Mouse (Mus musculus) gastrocnemius, postnatal 25 days (tissue): Measurements from ENCODE around the gene Tspan9. TPM values are rescaled to one million over a fixed set of nuclear protein-coding genes. Genes with fewer than 3 reads are reported as not detected.

Experiments
- DNase-seq: peaks from one replicate; pipeline ENCODE4 v3.0.0; 2022
- total RNA-seq, 2 experiments: library from RNA; stranded (reverse); gene quantifications; 1 replicate in 1 of 2; 2 replicates in 1 of 2; pipeline ENCODE4 v1.2.3; 2021

Tspan9 gene
- total RNA-seq, 2 experiments from 2014 or later: 48.6 to 56.6 TPM

DNA sequence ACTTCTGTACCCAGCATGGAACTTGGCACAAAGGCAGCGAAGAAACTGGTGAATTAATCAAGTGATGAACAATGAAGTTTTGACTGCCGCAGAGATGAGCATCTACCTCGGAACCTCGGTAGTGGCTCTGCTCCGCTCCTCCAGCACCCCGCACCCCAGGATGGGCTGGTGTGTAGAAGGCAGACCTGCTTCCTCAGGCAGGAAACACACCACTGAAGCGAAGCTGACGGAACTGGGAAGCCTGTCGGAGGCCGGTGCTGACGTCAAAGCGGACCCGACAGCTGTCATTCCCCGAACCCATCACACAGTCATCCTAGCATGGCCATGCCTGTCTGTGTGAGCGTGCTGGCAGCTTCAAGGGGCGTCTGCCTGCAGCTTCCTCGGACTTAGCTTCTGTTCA lies 131.6 kb downstream of the Tspan9 start:
- DNase-seq: no peak

DNA sequence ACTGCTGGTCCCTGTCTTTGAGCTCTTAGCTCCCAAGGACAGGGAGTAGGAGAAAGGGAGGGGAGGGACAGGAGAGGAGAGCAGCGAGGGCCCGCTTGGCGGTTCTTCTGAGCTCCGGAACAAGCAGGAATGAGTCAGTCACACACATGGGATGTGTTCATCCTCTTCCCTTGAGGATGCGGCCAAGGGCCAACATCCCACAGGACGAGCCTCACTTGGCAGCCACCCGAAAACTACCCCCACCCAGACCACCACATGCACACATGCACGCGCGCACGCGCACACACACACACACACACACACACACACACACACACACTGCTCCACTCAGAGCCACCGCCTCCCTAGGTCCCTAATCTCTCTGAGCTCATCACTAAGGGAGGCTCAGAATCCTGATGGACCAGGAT lies 132.3 kb downstream of the Tspan9 start:
- DNase-seq: no peak

DNA sequence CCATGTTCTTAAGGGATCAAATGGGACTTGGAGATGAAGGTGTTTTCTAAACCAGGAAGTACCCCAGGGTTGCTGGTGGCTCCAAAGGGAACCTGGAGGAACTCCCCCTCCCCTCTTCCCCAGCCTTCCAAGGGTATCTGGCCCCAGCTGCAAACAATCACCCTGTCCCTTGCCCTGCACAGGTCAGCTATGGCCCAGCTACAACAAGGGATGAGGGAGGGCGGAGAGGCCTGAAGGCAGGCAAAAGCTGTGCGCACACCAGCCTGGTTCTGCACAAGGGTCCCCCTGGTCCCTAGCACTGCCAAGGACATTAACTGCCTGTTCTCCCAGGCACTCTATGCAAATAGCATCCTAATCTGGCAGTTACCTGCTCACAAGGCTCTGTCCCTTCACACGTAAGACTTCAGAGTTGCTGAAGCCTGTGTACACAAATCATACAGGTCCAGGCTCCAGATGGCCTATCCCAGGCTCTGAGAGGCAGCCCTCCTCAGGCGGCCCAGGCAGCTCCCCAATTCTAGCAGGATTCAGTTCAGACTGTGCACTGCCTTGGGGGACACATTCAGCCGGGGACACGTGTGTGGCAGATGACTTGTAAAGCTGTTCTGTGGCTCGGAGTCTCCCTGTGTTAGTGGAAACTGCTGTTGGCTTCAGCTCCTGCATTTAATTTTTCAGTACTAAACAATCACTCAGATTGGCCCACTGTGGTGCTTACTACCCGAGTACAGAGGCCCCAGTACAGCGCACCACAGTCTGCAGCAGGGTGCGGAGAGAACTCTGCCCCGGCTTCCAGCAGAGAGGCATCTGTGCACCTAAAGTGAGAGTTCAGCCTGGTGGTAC lies 133.0 kb downstream of the Tspan9 start:
- DNase-seq: no peak

DNA sequence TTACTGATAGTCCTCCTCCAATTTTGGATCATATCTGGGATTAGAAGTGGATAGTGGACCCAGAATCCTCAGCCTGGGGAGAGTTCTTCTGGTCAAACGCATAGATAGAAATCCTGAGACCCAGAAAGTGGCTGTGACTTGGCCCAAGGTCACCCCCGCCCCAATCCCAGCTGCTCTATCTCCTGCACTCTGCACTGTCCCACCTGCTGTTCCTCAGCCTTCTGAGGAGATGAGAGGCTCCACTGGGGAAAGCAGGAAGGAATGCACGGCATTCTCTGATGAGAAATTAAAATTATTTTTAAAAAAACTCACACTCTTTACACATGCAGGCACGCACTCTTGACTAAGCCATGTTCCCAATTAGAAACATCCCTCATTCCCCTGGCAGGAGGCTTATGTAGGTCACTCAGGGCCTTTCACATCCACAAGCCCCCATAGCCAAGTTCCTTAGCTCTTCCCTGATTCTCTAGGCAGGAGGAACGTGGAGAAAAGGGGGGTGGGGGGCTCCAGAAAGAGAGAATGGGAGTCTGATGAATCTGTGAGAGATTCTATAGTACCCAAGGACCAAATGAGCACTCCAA lies 135.3 kb downstream of the Tspan9 start:
- no peak for DNase-seq

DNA sequence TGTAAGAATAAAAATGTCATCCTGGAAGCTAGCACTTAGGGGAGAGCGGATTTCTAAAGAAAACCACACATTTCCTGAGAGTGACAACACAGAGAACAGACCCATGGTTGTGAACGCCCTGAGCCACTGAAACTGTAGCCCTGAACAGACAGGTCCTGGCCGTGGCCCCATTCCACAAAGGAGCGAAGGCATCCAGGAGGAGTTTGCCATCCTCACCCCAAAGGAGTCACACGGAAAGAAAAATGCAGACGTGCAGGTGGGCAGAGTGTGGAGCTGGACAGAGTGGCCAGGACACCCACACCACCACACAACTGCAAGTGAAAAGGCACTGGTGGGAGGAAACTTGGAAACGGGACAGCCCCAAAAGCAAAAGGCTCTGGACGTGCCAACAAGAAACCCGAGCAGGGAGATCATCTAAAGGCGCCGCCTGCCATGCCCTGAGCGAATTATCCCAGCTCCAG lies 136.1 kb downstream of the Tspan9 start:
- DNase-seq: peak; percentile 61

DNA sequence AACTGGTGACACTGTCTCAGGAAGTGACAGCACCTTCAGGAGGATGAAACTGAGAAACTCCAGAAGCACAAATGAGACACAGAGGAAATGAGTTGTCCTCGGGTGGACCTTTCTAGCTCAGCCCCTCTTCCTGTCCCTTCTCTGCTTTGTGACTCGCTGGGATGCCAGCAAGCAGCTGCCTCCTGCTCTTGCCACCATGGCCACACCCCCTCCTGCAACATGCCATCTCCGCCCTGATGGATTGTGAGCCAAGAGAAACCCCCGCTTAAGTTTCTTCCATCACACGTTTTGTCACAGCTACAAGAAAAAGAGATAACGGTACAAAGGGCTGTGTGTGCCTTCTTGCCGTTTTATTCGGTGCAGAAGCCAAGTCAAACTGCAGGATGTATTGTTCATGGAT lies 137.2 kb downstream of the Tspan9 start:
- no peak for DNase-seq

DNA sequence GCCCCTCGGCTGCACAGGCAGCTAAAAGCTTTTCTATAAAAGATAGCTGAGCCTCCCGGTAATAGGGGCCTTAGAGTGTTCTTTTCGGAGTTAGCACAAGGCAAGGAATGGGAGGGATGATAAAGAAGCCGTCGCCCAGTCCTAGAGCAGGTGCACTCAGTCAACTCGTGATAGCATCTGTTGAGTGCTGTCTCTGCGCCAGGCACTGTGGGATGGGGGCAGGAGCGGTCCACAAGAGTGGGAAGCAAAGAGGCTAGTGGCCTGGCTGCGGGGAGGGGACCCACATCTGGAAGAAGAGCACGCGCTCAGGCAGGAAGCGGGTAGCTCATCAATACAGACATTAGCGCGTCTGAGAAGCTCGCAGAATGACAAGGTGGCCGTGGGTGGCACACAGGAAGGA lies 138.8 kb downstream of the Tspan9 start:
- no peak for DNase-seq

DNA sequence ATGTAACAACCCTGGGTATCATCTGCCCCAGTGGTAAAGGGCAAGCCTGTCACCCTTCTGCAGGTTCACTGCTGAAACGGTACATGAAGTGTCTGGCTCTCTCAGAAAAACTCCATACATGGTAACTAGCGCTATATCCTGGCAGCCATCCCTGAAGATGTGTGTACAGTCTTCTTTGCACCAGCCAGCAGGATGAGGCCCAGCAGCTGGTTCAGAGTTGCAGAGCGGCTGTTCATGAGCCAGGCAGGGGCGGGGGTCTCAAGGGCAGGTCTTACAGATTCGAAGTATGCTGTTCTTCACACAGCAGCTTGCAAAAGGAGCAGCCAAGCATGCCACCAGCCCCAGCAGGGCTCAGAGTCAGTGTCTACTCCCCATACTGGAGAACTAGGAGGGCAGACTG lies 139.9 kb downstream of the Tspan9 start:
- no peak for DNase-seq

DNA sequence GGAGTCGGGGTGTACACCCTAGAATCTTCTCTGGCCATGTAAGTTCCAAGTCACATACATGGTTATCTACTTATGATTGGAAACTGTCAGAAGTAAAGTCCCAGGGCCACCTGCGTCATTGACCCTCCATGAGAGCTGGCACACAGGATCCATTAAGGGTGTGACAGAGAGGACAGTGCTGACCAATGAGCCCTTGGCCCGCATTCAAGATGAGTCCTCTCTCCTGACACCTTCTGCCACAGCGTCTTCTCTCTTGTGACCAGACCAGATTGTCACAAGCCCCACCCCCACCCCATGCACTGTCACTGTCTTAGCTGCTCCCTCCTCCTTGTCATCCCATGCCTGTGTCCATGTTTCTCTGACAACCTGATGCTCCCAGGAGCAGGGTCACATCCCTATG lies 140.7 kb downstream of the Tspan9 start:
- no peak for DNase-seq

DNA sequence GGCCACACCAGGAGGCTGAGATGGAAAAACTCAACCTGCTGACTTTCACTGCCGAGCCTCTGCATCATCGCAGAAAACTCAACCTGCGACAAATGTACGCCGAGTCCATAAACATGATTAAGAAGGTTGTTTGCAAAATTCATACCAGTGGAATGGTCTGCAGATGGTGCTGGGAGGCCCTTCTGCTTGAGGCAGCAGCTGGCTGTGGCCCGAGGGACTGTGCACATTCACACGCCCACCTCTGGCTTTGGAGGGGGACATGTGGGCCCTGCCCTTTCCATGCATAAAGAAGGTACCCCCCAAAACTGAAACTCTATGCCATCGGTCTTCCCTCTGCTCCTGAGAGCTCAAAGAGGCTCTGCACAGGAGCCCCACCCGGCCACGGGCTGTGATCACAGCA lies 141.3 kb downstream of the Tspan9 start:
- DNase-seq: no peak

DNA sequence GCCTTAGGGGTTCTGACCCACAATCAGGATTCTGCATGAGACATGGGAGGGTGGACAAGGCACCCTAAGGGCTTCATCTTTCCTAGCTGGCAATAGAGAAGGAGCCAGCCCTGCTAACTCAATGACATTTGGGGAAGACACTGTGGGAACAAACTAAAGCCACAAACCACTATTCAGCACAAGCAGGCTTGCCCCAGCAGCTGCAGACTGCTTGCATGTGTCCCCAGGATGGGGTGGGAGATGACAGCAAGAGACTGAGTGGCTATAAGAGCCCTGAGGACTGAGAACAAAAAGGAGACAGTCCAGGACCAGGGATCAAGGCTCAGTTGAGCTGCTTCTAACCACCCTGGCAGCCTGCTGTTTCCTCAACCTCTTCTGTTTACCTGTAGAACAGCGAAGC lies 141.8 kb downstream of the Tspan9 start:
- no peak for DNase-seq

DNA sequence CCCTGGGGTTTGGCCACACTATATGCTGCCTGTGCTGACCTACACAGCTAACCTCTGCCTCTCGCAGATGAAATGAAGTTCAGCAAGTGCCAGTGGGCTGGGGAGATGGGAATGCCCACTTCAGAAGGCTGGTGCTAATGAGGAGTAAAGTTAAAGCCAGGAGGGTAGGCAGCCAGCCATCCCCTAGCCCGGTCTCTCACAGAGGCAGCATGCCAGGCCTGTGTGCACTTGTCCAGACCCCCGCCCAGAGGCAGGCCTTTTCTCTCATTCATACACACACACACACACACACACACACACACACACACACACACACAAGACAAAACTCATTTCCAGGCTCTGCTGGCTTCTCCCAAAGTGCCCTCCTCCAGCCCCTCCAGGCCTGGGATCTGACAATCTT lies 142.6 kb downstream of the Tspan9 start:
- DNase-seq: no peak

DNA sequence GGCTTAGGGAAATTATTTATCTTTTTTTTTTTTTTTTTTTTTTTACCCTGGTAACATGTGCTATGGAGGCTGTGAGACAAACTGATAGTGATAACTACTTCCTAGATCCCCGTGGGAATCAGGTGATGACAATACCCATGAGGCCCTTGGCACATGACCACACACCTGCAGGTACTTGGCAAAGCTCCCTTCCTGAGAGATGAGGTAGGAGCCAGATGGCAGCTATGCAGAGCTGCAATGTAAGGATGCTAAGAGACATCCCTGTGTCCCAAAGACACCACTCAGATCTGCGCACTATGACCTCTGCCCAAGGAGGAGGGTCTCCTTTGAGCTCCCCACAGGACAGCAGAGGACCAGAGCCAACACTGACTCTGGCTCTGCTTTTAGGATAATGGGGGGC lies 144.3 kb downstream of the Tspan9 start:
- no peak for DNase-seq

DNA sequence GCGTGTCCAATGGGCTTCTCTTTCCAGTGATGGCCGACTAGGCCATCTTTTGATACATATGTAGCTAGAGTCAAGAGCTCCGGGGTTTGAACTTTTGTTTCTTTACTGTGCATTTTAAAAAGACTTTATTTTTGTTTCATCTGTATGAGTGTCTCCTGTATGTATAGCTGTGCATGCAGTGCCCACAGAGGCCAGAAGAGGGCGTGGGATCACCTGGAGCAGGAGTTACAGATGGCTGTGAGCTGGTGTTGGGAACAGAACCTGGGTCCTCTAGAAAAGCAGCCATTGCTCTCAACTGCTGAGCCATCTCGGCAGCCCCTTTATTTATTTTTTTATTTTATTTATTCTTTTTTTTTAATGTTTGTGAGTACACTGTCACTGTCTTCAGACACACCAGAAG lies 146.5 kb downstream of the Tspan9 start:
- no peak for DNase-seq

DNA sequence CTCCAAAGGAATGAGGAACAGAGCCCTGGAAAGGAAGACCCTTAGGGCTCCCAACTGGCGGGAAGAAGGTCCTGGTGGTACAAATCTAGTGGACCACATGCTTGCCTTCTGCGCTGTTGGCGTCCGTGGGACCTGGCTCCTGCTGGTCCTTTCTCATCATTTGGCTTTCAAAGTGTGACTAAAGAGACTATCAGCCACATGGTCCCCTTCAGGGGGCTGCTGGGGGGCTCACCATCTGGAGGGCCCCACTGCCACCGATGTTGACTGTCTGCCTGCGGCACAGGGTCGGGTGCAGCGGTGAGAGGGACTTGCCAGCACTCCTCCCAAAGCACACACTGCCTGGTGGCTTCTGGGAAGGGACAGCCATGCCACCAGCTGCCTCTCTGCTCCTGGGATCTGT lies 150.4 kb downstream of the Tspan9 start:
- no peak for DNase-seq

DNA sequence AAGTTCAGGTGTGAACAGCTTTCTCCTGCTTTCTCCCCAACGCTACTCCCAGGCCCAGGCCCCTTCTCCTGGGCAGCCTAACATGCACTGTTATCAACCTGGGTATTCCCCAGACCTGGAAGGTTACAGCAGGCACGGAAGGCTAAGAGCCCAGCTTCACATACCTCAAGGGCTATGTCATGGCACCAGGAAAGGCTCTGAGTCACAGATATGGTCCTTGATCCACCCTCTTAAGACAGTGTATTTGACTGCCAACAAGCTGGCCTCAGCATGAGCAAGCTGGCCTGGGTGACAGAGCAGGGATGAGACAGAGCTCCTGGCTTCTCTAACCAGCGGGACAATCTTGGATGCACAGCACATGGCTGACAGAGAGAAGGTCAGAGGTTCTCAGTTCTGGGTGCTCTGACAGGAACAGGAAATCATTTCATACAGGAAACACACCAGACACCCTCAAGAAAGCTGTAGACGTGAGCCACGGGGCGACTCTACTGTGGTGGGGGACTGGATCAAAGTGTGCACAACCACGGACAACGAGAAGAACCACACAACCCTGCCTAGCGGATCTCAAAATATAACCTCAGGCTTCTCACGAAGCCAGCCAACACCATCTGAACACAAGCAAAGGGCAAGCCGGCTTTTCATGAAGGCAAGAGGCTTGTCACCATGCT lies 151.8 kb downstream of the Tspan9 start:
- DNase-seq: peak; percentile 61

DNA sequence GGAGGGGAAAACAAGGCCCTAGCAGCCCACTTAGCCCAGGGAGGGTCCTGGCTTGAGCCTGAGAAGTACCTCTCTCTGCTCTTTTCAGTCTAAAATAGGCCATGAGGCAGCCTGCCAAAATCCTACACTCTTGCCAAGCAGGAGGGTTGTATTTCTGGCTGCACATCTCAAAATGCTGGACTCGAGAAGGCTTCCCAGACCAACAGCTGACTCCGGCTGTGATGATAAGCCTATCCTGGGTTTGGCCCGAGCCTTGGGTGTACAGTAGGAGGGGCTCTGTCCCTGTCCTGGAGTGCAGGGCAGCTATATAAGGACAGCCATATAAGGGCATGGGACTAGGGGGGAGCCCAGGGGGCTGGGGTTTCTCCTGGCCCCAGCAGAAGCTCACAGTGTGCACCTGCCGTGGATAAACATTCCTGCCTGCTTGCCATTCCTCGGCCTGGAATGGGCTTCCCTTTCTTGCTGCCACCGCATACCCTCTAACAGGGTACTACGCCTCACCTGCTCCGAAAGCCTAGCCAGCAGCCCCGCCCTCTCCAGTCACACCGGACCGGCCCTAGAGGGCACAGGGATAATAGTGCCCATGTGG lies 153.7 kb downstream of the Tspan9 start:
- DNase-seq: peak; percentile 84

DNA sequence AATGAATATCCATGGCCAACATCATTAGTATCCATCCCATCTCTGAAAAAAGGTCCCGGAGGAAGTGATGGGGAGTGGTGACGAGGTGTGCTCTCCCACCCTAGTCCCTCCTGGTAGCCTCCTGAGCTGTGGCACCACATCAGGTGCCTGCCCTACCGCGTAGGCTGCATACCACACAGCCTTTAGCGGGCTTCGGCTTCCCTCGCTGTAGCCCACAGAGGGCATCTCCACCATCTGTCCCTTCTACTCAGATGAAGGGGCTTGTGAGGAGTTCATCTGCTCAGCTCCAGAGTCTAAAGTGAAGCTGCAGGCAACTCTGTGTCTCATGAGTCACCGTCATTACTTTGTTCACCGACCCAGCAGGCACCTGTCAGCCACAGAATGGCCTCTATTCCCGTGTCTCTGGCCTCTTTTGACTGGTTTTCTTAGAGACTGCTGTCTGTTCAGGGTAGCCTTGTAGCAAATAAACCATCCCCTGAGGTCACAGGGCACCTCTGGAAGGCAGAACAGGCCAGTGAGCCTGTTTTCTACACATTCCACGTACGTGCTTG lies 154.4 kb downstream of the Tspan9 start:
- DNase-seq: no peak

DNA sequence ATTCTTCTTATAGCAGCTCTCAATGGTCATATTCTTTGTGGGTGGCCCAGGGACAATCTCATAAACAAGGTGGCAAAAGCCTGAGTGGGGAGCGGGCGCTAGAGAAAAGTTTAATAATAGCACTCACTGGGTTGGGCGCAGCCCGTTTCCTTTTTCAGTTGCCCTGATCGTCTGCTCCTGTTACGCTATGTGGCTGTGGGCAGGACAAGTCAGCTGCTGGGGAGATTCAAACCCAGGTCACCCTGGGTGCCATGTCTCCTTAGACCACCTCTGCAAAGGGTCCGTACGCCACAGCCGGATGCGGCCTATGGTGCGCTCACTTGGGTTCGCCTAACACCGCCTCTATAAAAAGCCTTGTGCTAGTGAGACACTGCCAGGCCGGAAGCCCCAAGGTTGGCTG lies 156.0 kb downstream of the Tspan9 start:
- DNase-seq: no peak

DNA sequence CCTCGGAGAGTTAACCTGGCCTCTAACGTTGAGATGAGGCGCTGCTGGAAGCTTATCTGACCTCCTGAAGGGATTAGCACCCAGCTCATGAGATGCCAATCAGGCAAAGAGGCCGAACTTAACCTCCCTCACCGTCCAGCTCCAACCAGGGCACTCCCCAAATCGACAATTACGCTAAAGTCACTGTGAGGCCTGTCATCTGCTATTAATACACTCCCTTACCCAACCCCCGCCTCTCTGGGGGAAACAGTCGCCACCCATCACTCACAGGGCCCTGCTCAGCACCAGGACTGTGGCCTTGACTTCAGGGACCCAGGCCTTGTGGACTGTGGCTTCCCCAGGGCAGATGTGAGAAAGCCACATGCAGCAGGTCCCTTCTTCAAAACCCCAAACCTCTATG lies 157.0 kb downstream of the Tspan9 start:
- DNase-seq: no peak

DNA sequence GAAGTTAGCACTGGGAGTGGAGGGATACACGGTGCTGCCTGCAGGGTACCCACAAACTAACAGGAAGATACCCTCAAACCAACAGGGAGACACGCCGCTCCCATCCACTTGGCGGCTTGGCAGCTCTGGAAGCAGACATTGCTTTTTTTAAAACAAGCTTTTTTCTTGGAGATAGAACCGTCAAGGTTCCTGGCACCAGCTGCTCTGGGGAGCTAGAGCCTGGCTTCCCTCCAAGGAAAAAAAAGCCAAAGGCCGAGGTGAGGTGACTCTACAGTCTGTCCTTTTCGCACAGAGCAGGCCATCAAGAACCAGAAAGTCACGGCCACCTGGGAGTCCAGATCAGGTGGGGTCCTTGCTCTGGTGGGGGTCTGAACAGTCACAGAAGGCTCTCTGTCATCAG lies 162.2 kb downstream of the Tspan9 start:
- DNase-seq: no peak

DNA sequence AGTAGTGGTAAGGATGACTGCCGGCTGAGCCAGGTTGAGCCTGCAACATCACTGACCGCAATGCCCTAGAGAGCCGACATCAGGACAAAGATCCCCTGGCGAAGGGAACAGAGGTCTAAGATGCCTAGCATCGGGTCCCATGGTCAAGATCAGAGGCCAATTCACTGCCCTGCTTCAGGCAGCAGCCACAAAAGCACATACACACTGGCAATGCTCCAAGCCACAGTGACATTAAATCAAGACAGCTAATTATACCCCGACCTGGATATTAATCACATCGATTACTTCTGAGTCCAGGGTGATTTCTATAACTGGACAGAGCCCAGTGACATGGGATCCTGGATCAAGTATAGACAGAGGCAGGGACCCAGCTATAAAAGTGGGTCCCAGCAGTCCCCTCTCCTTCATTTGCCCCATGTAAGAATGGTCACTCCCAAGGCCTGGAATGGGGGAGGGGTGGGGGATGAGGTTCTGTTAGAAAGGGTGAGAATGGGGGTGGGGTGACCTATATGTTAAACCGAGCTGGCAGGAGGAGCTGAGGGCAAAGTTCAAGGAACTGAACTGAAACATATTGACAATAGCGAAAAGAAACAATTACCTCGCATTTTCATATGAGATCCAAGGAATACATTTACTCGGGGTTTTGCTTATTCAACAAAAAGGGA lies 162.9 kb downstream of the Tspan9 start:
- DNase-seq: no peak
